Mouse (Mus musculus) adrenal gland, adult 18-20 months (tissue): Measurements from ENCODE around the gene D430019H16Rik. TPM values are rescaled to one million over a fixed set of nuclear protein-coding genes. Genes with fewer than 3 reads are reported as not detected.

Experiments used
- DNase-seq, 2 experiments: peaks; one replicate each; pipeline ENCODE4 v3.0.0; 2021 to 2022; ENCODE audit warnings: low spot score in 2 of 2
- total RNA-seq, 2 experiments: library from RNA; stranded (reverse); gene quantifications; 1 replicate in 1 of 2; 2 replicates in 1 of 2; pipeline ENCODE4 v1.2.3; 2021

Gene D430019H16Rik
- total RNA-seq, 2 experiments from 2014 or later = 3.8 to 4.4 TPM

- no peak for DNase-seq
Observed at GRCm38 (mm10) chr12:105535968-105536760, 82.5 kb downstream of the D430019H16Rik start.

- DNase-seq = no peak
Observed at GRCm38 (mm10) chr12:105537162-105537561, 83.5 kb downstream of the D430019H16Rik start.

GRCm38 (mm10) chr12:105539649-105540048 is 86.0 kb downstream of the D430019H16Rik start:
- DNase-seq = no peak

GRCm38 (mm10) chr12:105541590-105542402 is 88.1 kb downstream of the D430019H16Rik start:
- DNase-seq = no peak

- DNase-seq = no peak
Observed at GRCm38 (mm10) chr12:105542513-105542912, 88.9 kb downstream of the D430019H16Rik start.

Other genes starting within 250 kb of the D430019H16Rik start
- gene Tcl1, start 231.1 kb upstream of the D430019H16Rik start, total RNA-seq = not detected
- under 1 TPM; 0.38 to 0.40 TPM for gene Tunar, start 120.0 kb upstream of the D430019H16Rik start, total RNA-seq
- gene Bdkrb2, start 109.4 kb downstream of the D430019H16Rik start, total RNA-seq = 10 to 100 TPM; 11.7 to 14.9 TPM
- gene Bdkrb1, start 149.2 kb downstream of the D430019H16Rik start, total RNA-seq = under 1 TPM in 1 of 2 experiments, not detected in 1; 0.29 TPM
- 10 to 100 TPM; 18.4 to 19.7 TPM for gene Gskip, start 231.0 kb downstream of the D430019H16Rik start, total RNA-seq
- 10 to 100 TPM; 27.2 to 29.0 TPM for gene Atg2b, start 231.4 kb downstream of the D430019H16Rik start, total RNA-seq